Mouse (Mus musculus): ENCODE results near the gene Neto2. TPM values are rescaled to one million over a fixed set of nuclear protein-coding genes. Genes with fewer than 3 reads are reported as not detected.
A peak's percentile ranks its signal among the peaks of the same experiment; 100 is the strongest.
"Not testable (repeated sequence)": the region's sequence is repeated elsewhere in the genome, so short reads cannot be mapped to it uniquely, and the experiment has no call there.

The Neto2 gene
- polyA plus RNA-seq, 1 experiment from 2014 or later = 0.88 TPM

GRCm38 (mm10) chr8:85644921-85645665 is 55.6 kb downstream of the Neto2 start:
- no peak for ATAC-seq
- 70% methylated on average over 4 of the region's 4 CpGs for WGBS

DNA sequence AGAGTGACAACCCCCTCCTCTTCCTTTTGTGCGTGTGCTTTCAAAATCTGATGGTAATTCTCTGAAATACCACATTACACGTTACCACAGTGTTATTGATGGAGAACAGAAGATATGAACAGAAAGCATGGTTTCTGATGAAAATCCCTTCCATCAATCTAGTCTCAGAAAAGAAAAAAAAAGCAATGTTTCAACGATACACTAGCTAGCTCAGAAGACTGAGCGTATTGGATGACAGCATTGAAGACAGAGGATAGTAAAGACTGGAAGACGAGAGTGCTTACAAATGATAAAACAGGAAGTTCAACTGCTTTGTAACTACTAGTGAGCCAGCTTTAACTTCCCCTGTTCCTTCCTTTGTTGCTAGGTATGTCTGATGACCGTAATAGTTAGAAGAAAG is 76.3 kb downstream of the Neto2 start:
- no peak overlapping the region for H3K4me3 ChIP-seq (ENCODE audit: low read depth, low read length)
- no peaks in the 10 kb centered on the region for H3K4me1 ChIP-seq (ENCODE audit: insufficient read depth, low read depth, low read length)
- H3K27me3 ChIP-seq (replicated peaks; ENCODE audit: insufficient read depth, low read length) = no peaks in the 10 kb centered on the region
- DNase-seq (ENCODE audit: low spot score) (no peak), ATAC-seq (no peak)
- no peak overlapping the region for H3K9ac ChIP-seq (replicated peaks; ENCODE audit: low read depth)
- no peak overlapping the region for H3K27ac ChIP-seq (ENCODE audit: low read length)
- H3K9me3 ChIP-seq (ENCODE audit: low read length) = no peaks in the 10 kb centered on the region
- no peaks in the 10 kb centered on the region for H3K36me3 ChIP-seq (ENCODE audit: insufficient read depth, low read length)
- no peak overlapping the region for H3K4me2 ChIP-seq (replicated peaks; ENCODE audit: low read depth, low read length)
- 76% methylated on average over 6 of the region's 6 CpGs for WGBS
- no peak for TF ChIP-seq CTCF (IDR thresholded peaks at IDR 0.05)
- no peak for TF ChIP-seq EP300 (IDR thresholded peaks at IDR 0.05)

More at GRCm38 (mm10) chr8:85644921-85645665, 55.6 kb downstream of the Neto2 start:
- Histone ChIP-seq H3K4me3 (ENCODE audit: low read depth, low read length) (no peak overlapping the region), H3K4me2 (replicated peaks; ENCODE audit: low read depth, low read length) (no peak overlapping the region), H3K36me3 (ENCODE audit: insufficient read depth, low read length) (no peaks in the 10 kb centered on the region), H3K9me3 (ENCODE audit: low read length) (no peaks in the 10 kb centered on the region), H3K27me3 (replicated peaks; ENCODE audit: insufficient read depth, low read length) (no peaks in the 10 kb centered on the region), H3K27ac (ENCODE audit: low read length) (no peak overlapping the region), H3K4me1 (ENCODE audit: insufficient read depth, low read depth, low read length) (no peaks in the 10 kb centered on the region), H3K9ac (replicated peaks; ENCODE audit: low read depth) (no peak overlapping the region)
- DNase-seq (ENCODE audit: low spot score) = peak; percentile 7
- TF ChIP-seq CTCF (IDR thresholded peaks at IDR 0.05) (no peak), EP300 (IDR thresholded peaks at IDR 0.05) (no peak)

DNA sequence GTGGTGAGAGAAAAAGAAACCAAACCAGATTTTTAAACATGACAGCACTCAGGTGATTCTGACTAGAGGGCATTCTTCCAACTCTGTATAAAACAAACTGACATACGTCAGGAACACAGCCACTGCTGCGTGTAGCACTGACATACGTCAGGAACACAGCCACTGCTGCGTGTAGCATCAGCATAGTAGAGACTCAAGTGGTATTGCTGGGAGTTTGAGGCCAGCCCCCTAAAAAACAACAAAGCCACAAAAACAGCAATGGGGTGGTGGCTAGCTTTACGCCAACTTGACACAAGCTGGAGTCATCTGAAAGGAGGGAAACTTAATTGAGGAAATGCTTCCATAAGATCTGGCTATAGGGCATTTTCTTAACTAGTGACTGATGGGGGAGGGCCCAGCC is 77.5 kb downstream of the Neto2 start:
- no peak overlapping the region for H3K4me2 ChIP-seq (replicated peaks; ENCODE audit: low read depth, low read length)
- H3K9me3 ChIP-seq (ENCODE audit: low read length) = no peaks in the 10 kb centered on the region
- WGBS = 71% methylated on average over 5 of the region's 5 CpGs
- no peak overlapping the region for H3K9ac ChIP-seq (replicated peaks; ENCODE audit: low read depth)
- no peak overlapping the region for H3K27ac ChIP-seq (ENCODE audit: low read length)
- H3K36me3 ChIP-seq (ENCODE audit: insufficient read depth, low read length) = no peaks in the 10 kb centered on the region
- H3K4me1 ChIP-seq (ENCODE audit: insufficient read depth, low read depth, low read length) = no peaks in the 10 kb centered on the region
- no peak for DNase-seq (ENCODE audit: low spot score)
- no peak for TF ChIP-seq CTCF (IDR thresholded peaks at IDR 0.05)
- TF ChIP-seq EP300 (IDR thresholded peaks at IDR 0.05) = no peak
- no peak overlapping the region for H3K4me3 ChIP-seq (ENCODE audit: low read depth, low read length)
- H3K27me3 ChIP-seq (replicated peaks; ENCODE audit: insufficient read depth, low read length) = no peaks in the 10 kb centered on the region
- ATAC-seq = no peak

DNA sequence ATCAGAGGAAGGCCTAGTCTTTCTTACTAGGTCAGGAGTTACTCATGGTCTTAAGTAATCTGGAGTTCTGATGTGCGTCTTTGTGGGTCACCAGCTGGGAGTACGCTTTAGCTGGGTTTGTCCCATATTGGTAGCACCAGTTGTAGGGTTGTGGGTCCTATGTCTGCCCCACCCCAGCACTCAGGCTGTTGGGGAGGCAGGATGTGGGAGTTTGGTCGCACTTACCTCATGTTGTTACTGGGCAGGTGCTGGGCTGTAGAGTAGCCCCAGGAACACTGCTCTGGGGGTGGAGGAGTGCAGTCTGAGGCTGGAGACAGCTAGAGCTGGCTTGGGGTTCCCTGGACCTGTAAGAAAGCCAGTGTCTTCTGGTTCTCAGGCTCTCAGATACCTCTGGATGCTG is 81.9 kb downstream of the Neto2 start:
- ATAC-seq = no peak
- Histone ChIP-seq H3K36me3 (ENCODE audit: insufficient read depth, low read length) (no peaks in the 10 kb centered on the region), H3K9me3 (ENCODE audit: low read length) (no peaks in the 10 kb centered on the region), H3K4me2 (replicated peaks; ENCODE audit: low read depth, low read length) (no peak overlapping the region), H3K9ac (replicated peaks; ENCODE audit: low read depth) (no peak overlapping the region), H3K27me3 (replicated peaks; ENCODE audit: insufficient read depth, low read length) (no peaks in the 10 kb centered on the region), H3K4me3 (ENCODE audit: low read depth, low read length) (no peak overlapping the region), H3K27ac (ENCODE audit: low read length) (no peak overlapping the region), H3K4me1 (ENCODE audit: insufficient read depth, low read depth, low read length) (no peaks in the 10 kb centered on the region)
- DNase-seq (ENCODE audit: low spot score) = no peak
- 78% methylated on average over 3 of the region's 3 CpGs for WGBS
- TF ChIP-seq EP300 (IDR thresholded peaks at IDR 0.05) = no peak
- no peak for TF ChIP-seq CTCF (IDR thresholded peaks at IDR 0.05)

GRCm38 (mm10) chr8:85617125-85617524 is 83.6 kb downstream of the Neto2 start:
- not testable (repeated sequence) for ATAC-seq; H3K27me3 ChIP-seq (replicated peaks; ENCODE audit: insufficient read depth, low read length); H3K9ac ChIP-seq (replicated peaks; ENCODE audit: low read depth); H3K36me3 ChIP-seq (ENCODE audit: insufficient read depth, low read length); DNase-seq (ENCODE audit: low spot score); H3K4me1 ChIP-seq (ENCODE audit: insufficient read depth, low read depth, low read length); H3K4me3 ChIP-seq (ENCODE audit: low read depth, low read length); H3K4me2 ChIP-seq (replicated peaks; ENCODE audit: low read depth, low read length); H3K27ac ChIP-seq (ENCODE audit: low read length); H3K9me3 ChIP-seq (ENCODE audit: low read length)
- 94% methylated on average over 3 of the region's 3 CpGs for WGBS

DNA sequence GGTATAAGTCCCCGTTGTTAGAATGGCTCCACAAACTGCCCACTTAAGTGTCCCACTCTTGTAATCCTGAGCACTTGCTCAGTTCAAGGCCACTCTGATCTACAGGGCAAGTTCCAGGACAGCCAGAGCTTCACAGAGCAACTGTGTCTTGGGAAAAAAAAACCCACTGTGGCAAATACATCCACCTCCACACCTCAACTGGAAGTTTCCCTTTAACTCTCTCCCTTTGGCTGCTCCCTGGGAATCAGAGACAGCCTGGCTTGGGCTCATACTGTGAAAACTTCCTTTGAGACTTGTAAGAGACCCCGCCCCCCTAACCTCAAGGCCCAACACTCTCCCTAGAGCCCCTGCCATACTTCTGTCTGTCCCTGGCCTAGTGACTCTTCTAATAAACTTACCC is 91.9 kb downstream of the Neto2 start:
- no peak overlapping the region for H3K9ac ChIP-seq (replicated peaks; ENCODE audit: low read depth)
- 54% methylated on average over 2 of the region's 2 CpGs for WGBS
- H3K27me3 ChIP-seq (replicated peaks; ENCODE audit: insufficient read depth, low read length) = no peaks in the 10 kb centered on the region
- no peaks in the 10 kb centered on the region for H3K4me1 ChIP-seq (ENCODE audit: insufficient read depth, low read depth, low read length)
- ATAC-seq = no peak
- no peaks in the 10 kb centered on the region for H3K9me3 ChIP-seq (ENCODE audit: low read length)
- H3K4me3 ChIP-seq (ENCODE audit: low read depth, low read length) = no peak overlapping the region
- H3K36me3 ChIP-seq (ENCODE audit: insufficient read depth, low read length) = no peaks in the 10 kb centered on the region
- TF ChIP-seq CTCF (IDR thresholded peaks at IDR 0.05) = no peak
- no peak for TF ChIP-seq EP300 (IDR thresholded peaks at IDR 0.05)
- no peak for DNase-seq (ENCODE audit: low spot score)
- H3K27ac ChIP-seq (ENCODE audit: low read length) = no peak overlapping the region
- H3K4me2 ChIP-seq (replicated peaks; ENCODE audit: low read depth, low read length) = no peak overlapping the region

DNA sequence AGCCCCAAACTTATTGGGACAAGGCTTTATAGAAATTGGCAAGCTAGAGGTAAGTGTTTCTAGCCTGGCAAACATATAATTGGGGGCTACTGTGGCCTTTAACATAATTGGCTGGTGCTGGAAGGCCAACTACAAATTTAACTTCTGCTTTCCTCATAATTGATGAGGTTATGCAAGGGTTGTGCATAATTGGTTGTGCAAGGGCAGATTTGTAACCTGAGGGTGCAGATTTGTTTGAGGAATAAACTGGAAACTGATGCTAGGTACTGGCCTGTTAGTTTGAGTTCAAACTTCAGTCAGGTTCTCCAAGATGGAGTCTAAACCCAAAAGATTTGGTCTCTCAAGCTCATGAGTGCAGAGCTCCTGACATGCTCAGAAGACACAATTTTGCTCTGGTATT is 92.9 kb downstream of the Neto2 start:
- Histone ChIP-seq H3K4me3 (ENCODE audit: low read depth, low read length) (no peak overlapping the region), H3K4me1 (ENCODE audit: insufficient read depth, low read depth, low read length) (no peaks in the 10 kb centered on the region), H3K36me3 (ENCODE audit: insufficient read depth, low read length) (no peaks in the 10 kb centered on the region), H3K9ac (replicated peaks; ENCODE audit: low read depth) (no peak overlapping the region), H3K4me2 (replicated peaks; ENCODE audit: low read depth, low read length) (no peak overlapping the region), H3K27ac (ENCODE audit: low read length) (no peak overlapping the region), H3K27me3 (replicated peaks; ENCODE audit: insufficient read depth, low read length) (no peaks in the 10 kb centered on the region), H3K9me3 (ENCODE audit: low read length) (no peaks in the 10 kb centered on the region)
- no peak for DNase-seq (ENCODE audit: low spot score)
- ATAC-seq = no peak
- TF ChIP-seq CTCF (IDR thresholded peaks at IDR 0.05) (no peak), EP300 (IDR thresholded peaks at IDR 0.05) (no peak)

All from lung, postnatal 0 days (tissue).